Mouse (Mus musculus) liver, adult 2 months (tissue): ENCODE measurements at regions not wholly inside any gene's neighbourhood (a gene's known extent, or its start where the extent isn't known, plus 50 kb on each side); places are given as distances from the start of the nearest gene placed in this dataset.

Experiments
- CTCF ChIP-seq: fragments of 200-500 bp; IDR thresholded peaks from 2 replicates; pipeline ENCODE4 v1.5.1; 2011; ENCODE audit warnings: low read depth, low read length, control low read depth
- POLR2A ChIP-seq: fragments of 200-500 bp; IDR thresholded peaks from 2 replicates; pipeline ENCODE4 v1.6.1; 2011; ENCODE audit warnings: low read length, control low read depth; ENCODE audit not compliant: insufficient read depth; ENCODE audit errors: extremely low read depth

DNA sequence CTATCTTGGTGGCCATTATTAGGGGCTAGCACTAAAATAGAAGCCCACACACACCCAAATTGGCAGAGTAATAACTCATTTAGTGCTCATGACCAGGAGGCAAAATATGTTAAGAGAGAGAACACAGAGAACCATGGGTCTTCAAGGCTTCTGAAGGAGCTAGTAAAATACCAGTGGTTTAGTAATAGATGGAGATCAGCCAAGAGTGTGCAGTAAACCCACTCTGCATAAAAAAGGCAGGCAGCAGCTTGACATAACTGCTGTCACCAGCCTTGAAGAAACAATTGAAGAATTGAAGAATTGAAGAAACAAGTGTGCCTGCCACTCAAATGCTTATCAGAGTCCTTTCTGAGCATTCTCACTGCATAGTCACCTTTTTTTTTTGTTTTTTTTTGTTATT lies 227.9 kb downstream of the Csl start:
- TF ChIP-seq POLR2A: no peak
- TF ChIP-seq CTCF: no peak
